Mouse (Mus musculus): Measurements from ENCODE around the gene Tshz2. TPM values are rescaled to one million over a fixed set of nuclear protein-coding genes. Genes with fewer than 3 reads are reported as not detected.

Gene Tshz2
- total RNA-seq, 2 experiments from 2014 or later = 12.8 to 14.4 TPM

- no peak for DNase-seq (ENCODE audit: low spot score)
- intact Hi-C loops (cut with DNase I) = no loop called here
Observed at GRCm38 (mm10) chr2:169915326-169915725, 282.5 kb downstream of the Tshz2 start.

GRCm38 (mm10) chr2:169919111-169919695 is 286.4 kb downstream of the Tshz2 start:
- intact Hi-C loops (cut with DNase I) = no loop called here
- no peak for DNase-seq (ENCODE audit: low spot score)

GRCm38 (mm10) chr2:169924177-169924810 is 291.5 kb downstream of the Tshz2 start:
- intact Hi-C loops (cut with DNase I) = no loop called here
- no peak for DNase-seq (ENCODE audit: low spot score)

GRCm38 (mm10) chr2:169925466-169925865 is 292.7 kb downstream of the Tshz2 start:
- intact Hi-C loops (cut with DNase I) = no loop called here
- no peak for DNase-seq (ENCODE audit: low spot score)

GRCm38 (mm10) chr2:169926016-169926415 is 293.2 kb downstream of the Tshz2 start:
- intact Hi-C loops (cut with DNase I) = no loop called here
- DNase-seq (ENCODE audit: low spot score) = no peak

- intact Hi-C loops (cut with DNase I) = no loop called here
- DNase-seq (ENCODE audit: low spot score) = no peak
Observed at GRCm38 (mm10) chr2:169927401-169927800, 294.6 kb downstream of the Tshz2 start.

GRCm38 (mm10) chr2:169928447-169929120 is 295.8 kb downstream of the Tshz2 start:
- DNase-seq (ENCODE audit: low spot score) = no peak
- intact Hi-C loops (cut with DNase I) = no loop called here

- intact Hi-C loops (cut with DNase I) = no loop called here
Observed at GRCm38 (mm10) chr2:169929540-169930497, 297.0 kb downstream of the Tshz2 start.

GRCm38 (mm10) chr2:169935642-169936041 is 302.8 kb downstream of the Tshz2 start:
- DNase-seq (ENCODE audit: low spot score) = no peak
- intact Hi-C loops (cut with DNase I) = no loop called here

More at GRCm38 (mm10) chr2:169929540-169930497, 297.0 kb downstream of the Tshz2 start:
- no peak for DNase-seq (ENCODE audit: low spot score)

GRCm38 (mm10) chr2:169940297-169941142 is 307.7 kb downstream of the Tshz2 start:
- intact Hi-C loops (cut with DNase I) = no loop called here
- no peak for DNase-seq (ENCODE audit: low spot score)

GRCm38 (mm10) chr2:169943727-169944126 is 310.9 kb downstream of the Tshz2 start:
- intact Hi-C loops (cut with DNase I) = no loop called here
- DNase-seq (ENCODE audit: low spot score) = no peak

GRCm38 (mm10) chr2:169948139-169948538 is 315.3 kb downstream of the Tshz2 start:
- intact Hi-C loops (cut with DNase I) = no loop called here
- DNase-seq (ENCODE audit: low spot score) = no peak

GRCm38 (mm10) chr2:169951041-169951440 is 318.2 kb downstream of the Tshz2 start:
- no peak for DNase-seq (ENCODE audit: low spot score)
- intact Hi-C loops (cut with DNase I) = no loop called here

- DNase-seq (ENCODE audit: low spot score) = no peak
- intact Hi-C loops (cut with DNase I) = no loop called here
Observed at GRCm38 (mm10) chr2:169952981-169953380, 320.2 kb downstream of the Tshz2 start.

- intact Hi-C loops (cut with DNase I) = no loop called here
- DNase-seq (ENCODE audit: low spot score) = no peak
Observed at GRCm38 (mm10) chr2:169958736-169959573, 326.1 kb downstream of the Tshz2 start.

GRCm38 (mm10) chr2:169961463-169962230 is 328.8 kb downstream of the Tshz2 start:
- no peak for DNase-seq (ENCODE audit: low spot score)
- intact Hi-C loops (cut with DNase I) = no loop called here

GRCm38 (mm10) chr2:169962231-169962600 is 329.4 kb downstream of the Tshz2 start:
- intact Hi-C loops (cut with DNase I) = no loop called here
- no peak for DNase-seq (ENCODE audit: low spot score)

- intact Hi-C loops (cut with DNase I) = no loop called here
- DNase-seq (ENCODE audit: low spot score) = no peak
Observed at GRCm38 (mm10) chr2:169962776-169963175, 330.0 kb downstream of the Tshz2 start.
